Mouse (Mus musculus) telencephalon, adult 2 months (tissue): Measurements from ENCODE around the gene Lypd3.
"Not testable (repeated sequence)": the region's sequence is repeated elsewhere in the genome, so short reads cannot be mapped to it uniquely, and the experiment has no call there.

Source experiments
- DNase-seq: peaks from one replicate; pipeline ENCODE4 v3.0.0-alpha.2; 2011; ENCODE audit warnings: low read depth, low spot score

Gene Lypd3

DNA sequence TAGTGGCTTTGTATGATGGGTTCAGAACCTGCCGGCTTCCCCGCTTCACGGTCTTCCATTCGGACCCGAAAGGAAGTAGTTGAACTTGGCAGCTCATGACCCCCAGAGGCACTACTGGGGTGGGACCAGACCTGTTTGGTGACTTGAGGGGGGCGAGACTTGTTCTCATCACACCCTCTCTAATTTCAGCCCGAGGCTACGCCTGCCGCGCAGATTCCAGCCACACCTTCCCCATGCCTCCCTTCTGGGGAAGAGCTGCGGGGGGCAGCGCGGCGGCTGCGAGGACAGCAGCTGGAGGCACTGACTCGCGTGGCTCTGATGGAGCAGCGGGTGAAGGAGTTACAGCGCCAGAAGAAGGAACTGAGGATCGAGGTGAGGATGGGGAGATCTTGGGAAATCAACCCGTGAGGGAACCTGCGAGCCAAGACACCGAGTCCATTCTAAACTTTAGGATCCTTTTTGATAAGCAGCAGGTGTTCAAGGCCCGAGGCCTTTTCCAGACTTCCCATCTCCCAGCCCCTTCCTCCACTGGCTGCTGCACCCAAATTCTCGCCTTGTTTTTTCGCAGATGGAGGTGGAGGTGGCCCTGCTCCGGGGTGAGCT, 23.9 kb upstream of the Lypd3 start:
- no peak for DNase-seq

DNA sequence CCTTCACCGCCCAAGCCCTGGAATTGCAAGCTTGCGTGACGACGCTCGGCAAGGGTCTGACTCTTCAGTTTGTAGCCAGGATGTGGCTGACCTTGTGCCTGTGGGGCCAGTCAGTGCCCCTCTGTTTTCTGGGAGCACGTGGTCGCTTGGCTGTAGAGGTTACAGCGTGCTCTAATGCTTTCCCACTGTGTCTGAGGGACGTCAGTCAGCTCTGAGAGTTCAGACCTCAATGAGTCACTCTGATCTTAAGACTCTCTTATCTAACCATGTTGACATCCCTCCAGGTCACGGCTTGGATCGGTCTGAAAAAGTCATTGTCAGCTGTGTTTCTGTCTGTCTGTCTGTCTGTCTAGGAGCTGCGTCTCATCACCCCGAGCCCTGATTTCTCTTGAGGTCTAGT, 21.5 kb upstream of the Lypd3 start:
- DNase-seq = no peak

- no peak for DNase-seq
Measured at GRCm38 (mm10) chr7:24617763-24618162, 18.6 kb upstream of the Lypd3 start.

GRCm38 (mm10) chr7:24618374-24618773, 18.0 kb upstream of the Lypd3 start:
- not testable (repeated sequence) for DNase-seq

- no peak for DNase-seq
Measured at GRCm38 (mm10) chr7:24619671-24620397, 16.5 kb upstream of the Lypd3 start.

DNA sequence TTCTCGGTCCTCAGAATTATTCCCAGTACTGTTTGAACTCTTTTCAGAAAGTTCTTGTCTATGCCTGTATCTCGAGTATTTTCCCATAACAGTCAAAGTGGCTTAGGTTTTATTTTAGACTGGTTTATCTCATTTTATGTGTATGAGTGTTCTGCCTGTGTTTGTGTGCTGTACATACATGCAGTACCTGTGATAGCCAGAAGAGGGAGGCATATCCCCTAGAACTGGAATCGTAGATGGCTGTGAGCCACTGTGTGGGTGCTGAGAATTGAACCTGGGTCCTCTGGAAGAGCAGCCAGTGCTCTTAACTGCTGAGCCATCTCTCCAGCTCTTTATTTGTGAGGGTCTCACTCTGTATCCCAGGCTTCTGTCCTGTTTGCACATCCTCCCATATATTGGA, 15.2 kb upstream of the Lypd3 start:
- DNase-seq = no peak

GRCm38 (mm10) chr7:24622967-24623366, 13.4 kb upstream of the Lypd3 start:
- DNase-seq = no peak

DNA sequence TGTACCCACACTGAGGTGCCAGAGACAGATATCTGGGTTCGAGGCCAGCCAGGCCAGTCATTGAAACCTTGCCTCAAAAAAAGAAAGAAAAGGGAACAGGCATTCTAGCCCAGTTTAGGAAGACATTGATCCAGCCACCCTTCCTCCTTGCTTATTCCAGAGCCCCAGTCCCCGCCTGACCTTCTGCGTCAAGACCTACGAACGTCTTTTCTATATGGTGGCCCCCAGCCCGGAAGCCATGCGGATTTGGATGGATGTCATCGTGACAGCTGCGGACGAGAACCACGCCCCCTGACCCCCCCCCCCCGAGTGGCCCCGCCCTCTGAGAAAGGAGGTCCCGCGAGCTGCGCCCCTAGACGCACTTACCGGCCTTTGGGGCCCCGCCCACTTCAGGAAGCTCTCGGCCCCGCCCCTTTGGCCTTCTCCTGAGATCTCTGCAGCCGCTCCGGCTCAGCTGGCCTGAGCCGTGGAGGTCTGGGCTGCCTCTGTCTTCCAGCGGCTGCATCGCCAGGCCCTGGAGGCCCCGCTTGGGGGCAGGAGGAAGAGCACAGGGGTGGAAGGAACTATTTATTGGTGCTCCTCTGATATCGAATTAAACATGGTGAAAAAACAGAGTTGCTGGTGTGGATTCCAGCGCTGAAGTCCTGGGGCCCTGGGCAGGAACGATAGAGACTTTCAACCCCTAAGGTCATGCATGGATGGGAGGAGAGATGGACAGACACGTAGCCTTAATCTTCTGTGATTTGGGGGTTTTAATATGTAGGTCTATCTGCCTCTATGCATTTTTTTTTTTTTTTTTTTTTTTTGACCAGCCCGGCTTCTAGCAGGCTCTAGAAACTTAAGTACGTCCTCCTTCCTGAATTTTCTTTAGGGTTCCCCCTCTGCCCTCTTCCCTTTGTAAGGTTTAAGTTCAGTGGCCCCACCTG, 7.4 kb upstream of the Lypd3 start:
- no peak for DNase-seq

DNA sequence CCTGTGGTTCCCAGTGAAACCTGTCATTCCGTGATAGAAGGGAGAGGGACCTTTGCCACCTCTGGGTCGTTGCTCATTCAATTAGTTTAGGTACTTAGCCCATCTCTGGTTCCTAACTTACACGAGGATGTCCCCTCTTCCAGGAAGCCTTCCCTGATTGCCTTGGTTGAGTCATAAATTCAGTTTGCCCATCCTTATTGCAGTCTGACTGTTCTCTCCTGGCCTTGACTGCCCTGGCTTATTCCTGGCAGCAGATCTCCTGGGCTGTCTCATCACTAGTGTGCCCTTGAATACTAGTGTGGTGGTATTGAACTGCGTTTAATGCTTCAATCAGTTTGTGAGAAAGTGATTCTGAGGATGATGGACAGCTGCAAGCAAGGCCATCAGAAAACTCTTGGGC, 6.7 kb upstream of the Lypd3 start:
- DNase-seq = no peak

GRCm38 (mm10) chr7:24630116-24630880, 6.1 kb upstream of the Lypd3 start:
- DNase-seq = no peak

DNA sequence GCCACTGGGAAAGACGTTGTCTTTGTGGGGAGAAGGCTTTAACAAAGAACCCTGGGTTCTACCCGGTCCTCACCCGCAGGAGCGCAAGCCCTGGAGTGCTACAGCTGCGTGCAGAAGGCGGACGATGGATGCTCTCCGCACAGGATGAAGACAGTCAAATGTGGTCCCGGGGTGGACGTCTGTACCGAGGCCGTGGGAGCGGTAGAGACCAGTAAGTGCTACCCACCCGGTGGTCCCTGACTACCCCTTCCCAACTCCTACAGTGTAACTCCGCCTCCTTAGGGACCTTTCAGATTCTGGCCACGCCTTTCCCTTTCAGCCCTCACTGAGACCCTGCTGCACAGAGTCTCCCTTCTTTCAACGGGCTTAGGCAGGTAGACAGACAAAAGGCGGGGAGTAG, 696 bp downstream of the Lypd3 start:
- no peak for DNase-seq

- no peak for DNase-seq
Measured at GRCm38 (mm10) chr7:24638026-24638856, 1.9 kb downstream of the Lypd3 start.

GRCm38 (mm10) chr7:24640450-24640849, 4.1 kb downstream of the Lypd3 start:
- no peak for DNase-seq

- DNase-seq = no peak
Measured at GRCm38 (mm10) chr7:24642491-24642890, 6.1 kb downstream of the Lypd3 start.

GRCm38 (mm10) chr7:24644492-24644891, 8.1 kb downstream of the Lypd3 start:
- no peak for DNase-seq

GRCm38 (mm10) chr7:24644996-24645395, 8.6 kb downstream of the Lypd3 start:
- DNase-seq = no peak

- DNase-seq = no peak
Measured at GRCm38 (mm10) chr7:24646486-24646885, 10.1 kb downstream of the Lypd3 start.

DNA sequence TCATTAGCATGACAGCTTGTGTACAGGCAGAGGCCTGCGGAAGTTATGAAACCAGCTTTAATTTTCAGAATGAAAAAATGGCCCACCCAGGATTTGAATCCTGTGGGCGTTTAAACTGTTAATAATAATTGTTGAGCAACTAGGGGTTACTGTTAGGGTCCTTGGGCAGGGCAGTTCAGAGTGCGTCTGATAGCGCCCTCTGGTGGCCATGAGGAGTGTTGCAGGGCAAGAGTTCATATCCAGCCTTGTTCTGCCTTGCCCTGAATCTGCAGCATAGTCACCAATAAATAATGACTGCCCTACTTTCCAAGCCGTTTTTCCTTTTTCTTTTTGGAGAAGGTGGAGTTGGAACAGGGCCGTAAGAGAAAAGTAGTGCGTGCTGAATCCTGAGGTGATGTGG, 17.3 kb downstream of the Lypd3 start:
- no peak for DNase-seq

DNA sequence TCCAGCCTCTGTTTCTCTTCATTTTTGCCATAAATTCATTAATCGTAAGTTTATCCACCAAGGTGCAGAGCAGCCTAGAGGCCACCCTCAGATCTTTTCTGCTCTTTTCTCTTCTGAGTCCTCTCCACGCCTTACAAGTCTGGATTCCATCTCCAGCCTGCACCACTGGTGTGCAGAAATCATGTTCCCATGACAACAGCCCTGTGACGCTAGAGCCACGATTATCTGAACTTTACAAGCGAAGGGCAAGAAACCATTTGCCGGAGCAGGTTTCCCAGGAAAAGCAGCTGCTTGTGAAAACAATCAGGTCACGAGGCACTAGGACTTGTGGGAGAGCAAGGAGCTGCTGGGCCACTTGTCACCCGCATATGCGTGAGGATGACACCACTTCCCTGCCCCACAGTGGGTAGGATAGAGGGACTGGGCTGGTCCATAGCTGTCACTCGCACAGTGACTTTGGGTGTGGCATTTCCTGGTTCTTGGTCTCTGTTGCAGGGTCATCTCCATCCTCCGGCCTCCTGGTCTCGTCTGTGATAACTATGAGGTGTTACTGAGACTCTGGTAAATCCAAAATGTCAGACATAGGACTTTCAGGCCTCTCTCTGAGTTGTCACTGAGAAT, 23.5 kb downstream of the Lypd3 start:
- no peak for DNase-seq
